Mouse (Mus musculus) embryonic stem cell, embryonic (primary cell): ENCODE data around the gene Shc2.

Experiments
- CTCF ChIA-PET, 4 experiments: fragments of 300-600 bp in 2 of 4; fragments of 350-600 bp in 2 of 4; sonication (Branson Sonifier 250); formaldehyde crosslinking; loops; one replicate each; lab custom pipeline; 2022; ENCODE audit warnings: inconsistent platforms in 2 of 4; lab: Charles Lee
- POLR2A ChIA-PET, 4 experiments: fragments of 300-600 bp in 2 of 4; fragments of 350-600 bp in 2 of 4; sonication (Branson Sonifier 250); formaldehyde crosslinking; loops; one replicate each; lab custom pipeline; 2022; ENCODE audit warnings: antibody characterized with exemption in 4 of 4, inconsistent platforms in 1 of 4; lab: Charles Lee

Gene Shc2

DNA sequence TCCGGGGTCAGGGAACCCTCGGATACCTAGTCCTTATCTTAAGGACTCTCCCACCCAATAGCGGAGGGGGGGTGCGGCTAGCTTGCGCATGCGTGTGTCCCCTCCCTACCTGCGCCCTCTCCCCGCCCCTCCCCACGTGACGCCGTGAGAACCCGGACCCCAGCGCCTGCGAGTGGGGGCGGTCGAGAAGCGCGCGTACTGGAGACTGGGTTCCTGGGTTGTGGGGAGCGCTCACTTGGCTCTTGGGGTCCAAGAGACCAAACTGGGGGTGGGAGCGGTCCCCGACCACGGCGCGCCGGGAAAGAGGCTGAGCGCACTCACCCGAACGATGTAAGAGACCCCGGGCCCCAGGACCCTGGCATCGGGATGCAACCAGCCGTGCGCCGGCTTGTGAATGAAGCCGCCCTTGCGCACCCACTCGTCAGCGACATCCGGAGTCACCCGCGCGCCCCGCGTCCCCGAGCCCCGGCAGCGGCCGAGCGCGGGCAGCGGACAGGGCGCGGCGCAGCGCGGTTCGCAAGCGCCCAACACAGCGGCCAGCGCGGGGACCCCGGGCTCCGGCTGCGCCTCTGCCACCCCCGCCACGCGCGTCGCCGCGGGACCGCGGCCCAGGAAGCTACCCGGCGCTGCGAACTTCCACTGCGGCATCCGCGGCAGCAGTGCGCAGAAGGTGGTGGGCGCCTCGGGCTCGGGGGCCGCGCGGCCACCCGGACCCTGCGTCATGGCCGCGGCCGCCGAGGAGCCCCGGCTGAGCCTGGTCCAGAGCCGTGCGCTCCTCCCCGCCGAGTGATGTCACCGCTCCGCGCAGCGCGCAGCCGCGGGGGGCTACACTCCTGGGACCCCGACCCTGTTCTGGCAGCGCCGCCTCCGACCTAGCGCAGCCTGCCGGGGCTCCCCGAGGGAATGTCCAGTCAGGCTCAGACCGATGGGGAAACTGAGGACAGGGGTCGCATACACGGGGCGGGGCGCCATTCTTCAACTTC, at the start of gene Shc2:
Shc2 (minus strand) TSS at position 791 of the 983 bp plus-strand sequence.
- ChIA-PET CTCF (interaction anchor here in 2 of 4 experiments (0.5 to 1.7 kb wide), 9 partner anchors 21 to 75 kb away, joined by 3 to 7 read pairs (median 3); partner anchors contain the start of genes C2cd4c (in 1 of the 2) and Madcam1 (in 1 of the 2)), POLR2A (interaction anchor here (0.6 to 3.6 kb wide), 21 partner anchors 9 to 437 kb away, joined by 3 to 17 read pairs (median 3); partner anchors contain the start of genes C2cd4c (in 2 of the 4), Madcam1 (in 2 of the 4), Cdc34 (in 1 of the 4) and Odf3l2 (in 1 of the 4))

DNA sequence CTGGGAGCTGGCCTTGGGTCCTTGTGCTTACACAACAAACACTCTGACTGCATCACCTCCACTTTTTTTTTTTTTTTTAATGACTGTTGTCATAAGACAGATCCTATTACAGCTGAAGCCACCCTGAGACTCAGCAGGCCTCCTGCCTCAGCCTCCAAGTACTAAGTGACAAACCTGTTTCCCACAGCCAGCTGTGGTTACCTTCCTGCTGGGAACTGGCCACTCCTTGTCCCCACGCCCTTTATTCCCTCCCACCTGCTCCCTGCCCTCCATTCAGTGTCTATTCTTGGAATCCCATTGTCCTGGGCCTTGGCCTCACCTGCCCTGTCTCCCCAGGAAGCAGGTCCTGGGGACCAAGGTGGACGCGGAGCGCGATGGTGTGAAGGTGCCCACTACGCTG, 49.8 kb upstream of the Shc2 start:
- POLR2A ChIA-PET, result interaction anchor here (0.5 to 19.9 kb wide), 26 partner anchors 10 to 254 kb away, joined by 3 to 367 read pairs (median 4); partner anchors contain the start of genes Bsg (in 4 of the 4), Madcam1 (in 2 of the 4), Tpgs1 (in 2 of the 4) and Polrmt (in 1 of the 4)
- CTCF ChIA-PET, result interaction anchor here in 3 of 4 experiments (0.6 to 2.0 kb wide), 13 partner anchors 8 to 1220 kb away, joined by 3 to 12 read pairs (median 4); partner anchors contain the start of genes Madcam1 (in 1 of the 3) and Med16 (in 1 of the 3)

DNA sequence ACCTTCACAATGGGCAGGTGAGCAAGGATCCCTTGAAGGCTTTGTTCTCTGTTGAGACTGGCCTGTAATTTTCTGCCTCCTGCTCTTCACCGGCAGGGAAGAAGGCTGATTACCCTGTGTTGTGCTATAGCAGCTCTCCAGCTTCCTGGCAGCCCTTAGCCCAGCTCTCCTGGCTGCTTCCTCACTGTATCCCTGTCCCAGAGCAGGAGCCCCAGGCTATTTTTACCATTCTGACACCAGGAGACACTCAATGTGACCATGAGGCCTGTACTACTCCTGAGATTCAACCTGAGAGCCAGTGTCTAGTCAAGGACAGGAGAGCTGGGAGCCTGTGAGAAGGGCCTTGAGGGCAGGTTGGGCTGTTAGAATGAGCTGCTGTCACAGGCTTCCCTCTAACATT, 49.0 kb upstream of the Shc2 start:
- CTCF ChIA-PET, result interaction anchor here in 3 of 4 experiments (0.6 to 2.0 kb wide), 12 partner anchors 9 to 1219 kb away, joined by 3 to 12 read pairs (median 4); partner anchors contain the start of gene Madcam1 (in 1 of the 3)
- POLR2A ChIA-PET, result interaction anchor here in 3 of 4 experiments (0.6 to 19.9 kb wide), 19 partner anchors 9 to 94 kb away, joined by 3 to 367 read pairs (median 7); partner anchors contain the start of genes Bsg (in 3 of the 3), Madcam1 (in 2 of the 3), Tpgs1 (in 2 of the 3) and Polrmt (in 1 of the 3)

DNA sequence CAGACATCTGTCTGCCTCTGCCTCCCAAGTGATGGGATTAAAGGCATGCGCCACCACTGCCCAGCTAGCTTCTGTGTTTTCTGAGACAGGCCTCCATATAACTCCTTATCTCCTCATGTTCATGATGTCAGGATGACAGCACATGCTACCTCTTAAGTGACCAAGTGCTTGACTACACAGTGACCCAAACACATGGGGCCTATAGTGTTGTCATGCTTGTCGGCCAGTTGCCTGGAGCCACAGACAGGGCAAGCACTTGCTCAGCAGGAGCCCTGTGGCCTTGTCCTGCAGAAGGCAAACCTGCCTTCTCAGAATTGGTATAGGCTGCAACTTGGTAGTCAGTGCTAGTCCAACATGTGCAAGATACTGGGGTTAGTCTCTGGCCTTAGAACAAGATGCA, 48.5 kb upstream of the Shc2 start:
- ChIA-PET POLR2A (interaction anchor here in 3 of 4 experiments (0.8 to 19.9 kb wide), 18 partner anchors 9 to 94 kb away, joined by 3 to 367 read pairs (median 6); partner anchors contain the start of genes Bsg (in 2 of the 3), Madcam1 (in 2 of the 3), Tpgs1 (in 2 of the 3) and Polrmt (in 1 of the 3)), CTCF (interaction anchor here in 2 of 4 experiments (1.2 to 2.0 kb wide), 7 partner anchors 9 to 126 kb away, joined by 3 to 12 read pairs (median 4); partner anchors contain the start of gene Madcam1 (in 1 of the 2))

DNA sequence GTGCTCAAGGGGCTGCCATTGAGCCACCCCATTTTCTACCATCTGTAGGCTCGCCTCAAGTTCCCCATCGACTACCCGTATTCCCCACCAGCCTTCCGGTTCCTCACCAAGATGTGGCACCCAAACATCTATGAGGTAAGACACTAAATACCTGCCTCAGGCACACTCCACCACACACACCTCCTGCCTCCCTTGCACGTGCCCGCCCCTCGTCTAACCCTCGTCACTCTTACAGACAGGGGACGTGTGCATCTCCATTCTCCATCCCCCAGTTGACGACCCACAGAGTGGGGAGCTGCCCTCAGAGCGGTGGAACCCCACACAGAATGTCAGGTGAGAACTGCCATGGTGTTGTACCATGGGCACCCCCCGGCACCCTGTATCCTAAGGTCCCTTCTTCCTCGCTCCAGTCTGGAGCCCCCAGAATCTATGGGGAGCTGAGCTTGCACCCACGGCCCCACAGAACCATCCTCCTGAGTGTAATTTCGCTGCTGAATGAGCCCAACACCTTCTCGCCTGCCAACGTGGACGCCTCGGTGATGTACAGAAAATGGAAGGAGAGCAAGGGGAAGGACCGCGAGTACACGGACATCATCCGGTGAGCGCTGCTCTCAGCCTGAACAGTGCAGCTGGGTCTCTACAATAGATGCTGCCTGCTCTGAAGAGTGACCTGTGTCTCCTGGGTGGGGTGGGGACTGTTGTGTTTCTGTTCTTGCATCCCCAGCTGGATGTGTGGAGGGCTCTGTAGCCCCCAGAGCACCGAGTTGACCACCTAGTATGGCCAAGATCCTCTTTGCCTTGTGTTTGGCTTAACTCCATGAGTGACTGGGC, 47.3 kb upstream of the Shc2 start:
- CTCF ChIA-PET, result interaction anchor here in 3 of 4 experiments (0.6 to 4.6 kb wide), 6 partner anchors 12 to 95 kb away, joined by 3 to 57 read pairs (median 4); partner anchors contain the start of gene Madcam1 (in 1 of the 3)
- POLR2A ChIA-PET, result interaction anchor here in 3 of 4 experiments (0.6 to 19.9 kb wide), 19 partner anchors 7 to 83 kb away, joined by 3 to 367 read pairs (median 9); partner anchors contain the start of genes Tpgs1 (in 3 of the 3), Bsg (in 2 of the 3), Madcam1 (in 2 of the 3) and Polrmt (in 2 of the 3)

DNA sequence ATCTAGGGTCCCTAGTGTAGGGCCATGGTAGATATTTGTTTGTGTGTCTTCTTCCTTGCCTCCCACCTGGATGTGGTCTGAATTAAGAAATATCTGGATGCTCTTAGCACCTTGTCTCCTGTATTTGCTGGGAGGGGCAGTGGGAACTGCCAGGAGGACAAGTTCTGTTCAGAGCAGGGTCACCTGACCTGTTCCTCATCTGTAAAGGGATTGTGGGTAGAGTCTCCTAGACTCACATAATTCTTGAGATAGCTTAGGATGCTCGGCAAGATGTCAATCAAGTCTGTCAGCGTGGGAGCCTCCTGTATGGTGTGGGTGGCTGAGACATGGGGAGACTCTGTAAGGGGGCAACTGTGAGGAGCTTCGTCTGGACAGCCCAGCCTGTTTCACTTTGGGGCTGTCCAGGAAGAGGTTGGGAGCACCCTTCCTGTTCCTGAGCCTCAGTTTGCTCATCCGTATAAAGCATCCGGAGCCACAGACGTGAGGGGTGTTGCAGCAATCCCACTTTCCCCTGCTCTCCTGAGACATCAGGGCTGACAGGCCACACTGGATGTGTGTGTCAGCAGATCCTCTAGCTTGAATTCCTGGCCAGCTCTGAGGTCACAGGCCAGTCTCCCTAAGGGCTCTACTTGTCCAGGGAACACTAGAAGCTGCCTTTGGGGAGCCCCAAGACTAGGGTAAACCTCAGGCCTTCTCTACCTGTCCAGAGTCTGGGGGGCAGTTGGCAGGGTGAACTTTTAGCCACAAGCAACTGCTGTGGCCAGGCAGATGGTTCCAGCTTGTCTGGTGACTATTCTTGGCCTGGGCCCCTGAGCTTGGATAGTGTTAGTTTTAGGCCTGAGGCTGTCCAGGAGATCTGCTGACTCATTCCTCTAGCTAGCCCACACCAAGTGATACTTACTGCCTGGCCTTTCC, 46.3 kb upstream of the Shc2 start:
- POLR2A ChIA-PET, result interaction anchor here in 3 of 4 experiments (0.6 to 19.9 kb wide), 25 partner anchors 8 to 175 kb away, joined by 3 to 367 read pairs (median 4); partner anchors contain the start of genes Tpgs1 (in 3 of the 3), Bsg (in 2 of the 3), Madcam1 (in 2 of the 3) and Fgf22 (in 1 of the 3)
- CTCF ChIA-PET, result interaction anchor here (0.7 to 4.6 kb wide), 25 partner anchors 8 to 128 kb away, joined by 3 to 57 read pairs (median 5); partner anchors contain the start of genes Bsg (in 2 of the 4), Madcam1 (in 1 of the 4) and Tpgs1 (in 1 of the 4)

DNA sequence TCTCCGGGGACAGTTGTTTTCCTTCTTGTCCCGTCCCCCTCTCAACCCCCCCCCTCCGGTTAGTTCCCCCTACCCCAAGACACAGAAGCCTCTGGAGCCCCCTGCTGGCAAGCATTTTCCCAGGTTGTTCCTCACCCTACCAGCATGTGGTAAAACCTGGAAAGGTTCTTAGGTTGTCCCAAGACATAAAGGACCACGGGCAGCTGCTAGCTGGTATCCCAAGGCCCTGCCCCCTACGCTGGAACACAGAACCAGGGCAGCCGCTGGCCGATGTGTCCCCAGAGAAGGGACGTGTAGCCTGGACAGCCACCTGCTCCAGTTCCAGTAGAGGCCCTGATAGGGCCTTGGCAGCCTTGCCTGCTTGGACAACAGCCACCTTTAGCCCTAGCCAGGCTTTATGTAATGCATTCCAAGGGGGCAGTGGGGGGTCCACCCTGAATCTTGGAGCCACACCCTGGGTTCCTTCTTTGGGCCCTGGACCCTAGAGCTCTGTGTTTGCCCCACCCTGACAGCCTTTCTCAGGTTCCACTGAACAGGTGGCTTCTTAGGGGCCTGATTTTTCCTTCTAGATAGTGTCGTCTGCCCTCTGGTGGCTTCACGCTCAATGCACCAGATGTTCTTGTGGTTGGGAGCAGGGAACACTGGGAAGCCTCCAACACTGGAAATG, 45.3 kb upstream of the Shc2 start:
- POLR2A ChIA-PET, result interaction anchor here (0.5 to 19.9 kb wide), 31 partner anchors 8 to 574 kb away, joined by 3 to 367 read pairs (median 4); partner anchors contain the start of genes Tpgs1 (in 3 of the 4), Bsg (in 2 of the 4), Madcam1 (in 2 of the 4) and Fgf22 (in 1 of the 4)

DNA sequence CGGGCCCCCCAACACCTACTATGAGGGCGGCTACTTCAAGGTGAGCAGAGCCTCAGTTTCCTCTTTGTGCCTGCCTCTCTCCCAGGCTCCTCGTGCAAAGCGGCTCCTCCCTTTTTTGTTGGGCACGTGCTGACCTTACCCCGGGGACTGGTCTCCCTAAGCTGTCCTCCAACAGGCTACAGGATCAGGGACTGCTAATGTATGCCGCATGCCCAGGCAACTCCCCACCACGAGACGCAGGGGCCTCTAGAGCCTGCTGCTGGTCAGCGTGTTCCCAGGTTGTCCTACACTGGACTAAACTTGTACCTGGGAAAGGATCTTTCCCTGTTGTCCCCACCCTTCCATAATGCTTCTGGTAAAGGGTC, 44.8 kb upstream of the Shc2 start:
- POLR2A ChIA-PET, result interaction anchor here (0.5 to 19.9 kb wide), 35 partner anchors 8 to 1258 kb away, joined by 3 to 367 read pairs (median 5); partner anchors contain the start of genes Tpgs1 (in 3 of the 4), Bsg (in 2 of the 4), Madcam1 (in 2 of the 4) and Fgf22 (in 1 of the 4)
- CTCF ChIA-PET, result interaction anchor here in 3 of 4 experiments (0.5 to 4.6 kb wide), 35 partner anchors 9 to 1199 kb away, joined by 3 to 57 read pairs (median 5); partner anchors contain the start of genes Bsg (in 2 of the 3), Madcam1 (in 2 of the 3) and Tpgs1 (in 1 of the 3)

More for the DNA sequence above, 45.3 kb upstream of the Shc2 start:
- CTCF ChIA-PET, result interaction anchor here in 3 of 4 experiments (0.5 to 4.6 kb wide), 35 partner anchors 9 to 1198 kb away, joined by 3 to 57 read pairs (median 4); partner anchors contain the start of genes Bsg (in 2 of the 3), Madcam1 (in 2 of the 3) and Tpgs1 (in 1 of the 3)

DNA sequence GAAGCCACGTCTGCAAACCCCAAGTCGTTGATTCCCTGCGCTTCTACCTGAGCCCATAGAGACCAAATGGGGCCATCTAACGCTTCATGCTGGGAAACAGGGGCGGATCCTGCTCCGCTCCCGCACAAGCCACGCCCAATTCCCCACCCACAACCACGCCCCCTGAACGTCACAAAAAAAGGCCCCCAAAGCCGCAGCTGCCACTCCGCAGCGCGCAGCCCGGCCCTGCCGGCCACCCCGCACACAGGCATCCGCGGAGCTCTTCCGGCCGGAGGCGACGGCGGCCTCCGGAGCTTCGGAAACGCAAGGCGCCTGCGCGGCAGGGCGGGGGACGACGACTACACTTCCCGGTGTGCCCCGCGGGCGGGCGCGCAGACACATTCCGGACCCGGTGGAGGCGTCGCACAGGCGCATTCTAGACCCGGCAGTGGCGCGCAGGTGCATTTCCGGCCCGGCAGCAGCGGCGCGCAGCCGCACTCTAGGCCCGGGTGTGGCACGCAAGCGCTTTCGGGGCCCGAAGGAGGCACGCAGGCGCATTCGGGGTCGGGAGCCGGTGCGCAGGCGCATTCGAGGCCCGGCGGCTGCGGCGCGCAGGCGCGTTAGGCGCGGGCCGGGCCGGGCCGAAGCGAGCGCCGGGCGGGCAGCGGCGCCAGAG, 44.0 kb upstream of the Shc2 start, which contains the start of gene Cdc34:
Cdc34 (plus strand) TSS at position 605 of the 655 bp plus-strand sequence.
- ChIA-PET POLR2A (interaction anchor here (0.5 to 19.9 kb wide), 56 partner anchors 8 to 1257 kb away, joined by 3 to 367 read pairs (median 4); partner anchors contain the start of genes Bsg (in 3 of the 4), C2cd4c (in 3 of the 4), Tpgs1 (in 3 of the 4) and Madcam1 (in 2 of the 4)), CTCF (interaction anchor here in 3 of 4 experiments (0.6 to 4.6 kb wide), 17 partner anchors 9 to 1019 kb away, joined by 3 to 57 read pairs (median 5); partner anchors contain the start of genes Madcam1 (in 2 of the 3), Bsg (in 1 of the 3) and Tpgs1 (in 1 of the 3))

DNA sequence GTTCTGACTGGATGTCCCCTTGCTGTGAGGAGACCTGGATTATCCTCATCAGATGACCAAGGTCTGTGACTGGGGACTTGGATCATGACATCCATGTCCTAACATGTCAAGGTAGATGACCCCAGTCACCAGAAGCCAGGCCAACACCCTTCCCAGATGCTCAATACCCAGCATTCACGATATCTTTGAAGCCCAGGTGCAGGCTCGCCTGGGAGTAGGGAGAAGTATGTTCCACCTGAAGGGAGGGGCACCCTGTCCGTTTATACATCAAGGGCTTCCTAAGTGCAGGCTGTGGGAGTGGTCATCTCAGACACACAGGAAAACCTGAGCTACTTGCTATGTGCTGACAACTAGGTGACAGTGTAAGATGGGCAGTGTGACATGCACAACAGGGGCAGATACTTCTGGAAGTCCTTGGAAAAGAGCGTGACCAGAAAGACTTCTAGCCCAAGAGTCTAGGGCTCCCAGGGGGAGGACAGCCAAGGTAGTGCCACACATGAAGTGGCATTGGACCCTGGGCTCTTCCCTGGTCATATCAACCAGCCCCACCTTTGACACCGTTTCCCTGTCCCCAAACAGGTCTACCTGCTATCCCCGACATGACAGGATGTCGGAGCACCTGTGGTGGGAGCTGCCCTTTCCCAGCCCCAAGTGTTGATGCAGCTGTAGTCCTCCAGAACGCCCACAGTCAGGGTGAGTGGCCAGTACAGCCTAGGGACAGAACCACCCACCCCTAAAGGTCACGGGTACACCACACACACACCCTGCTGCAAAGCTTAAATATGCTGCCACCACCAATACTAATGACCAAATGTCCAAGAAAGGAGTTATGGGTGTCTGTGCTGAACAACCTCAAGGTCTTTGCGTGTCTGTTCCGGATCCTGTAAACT, 43.1 kb upstream of the Shc2 start:
- POLR2A ChIA-PET, result interaction anchor here (0.6 to 19.9 kb wide), 49 partner anchors 9 to 1256 kb away, joined by 3 to 367 read pairs (median 5); partner anchors contain the start of genes Bsg (in 3 of the 4), C2cd4c (in 3 of the 4), Tpgs1 (in 3 of the 4) and Madcam1 (in 2 of the 4)
- CTCF ChIA-PET, result interaction anchor here in 3 of 4 experiments (0.6 to 4.6 kb wide), 13 partner anchors 8 to 99 kb away, joined by 3 to 57 read pairs (median 5); partner anchors contain the start of genes Bsg (in 1 of the 3), Madcam1 (in 1 of the 3) and Tpgs1 (in 1 of the 3)

DNA sequence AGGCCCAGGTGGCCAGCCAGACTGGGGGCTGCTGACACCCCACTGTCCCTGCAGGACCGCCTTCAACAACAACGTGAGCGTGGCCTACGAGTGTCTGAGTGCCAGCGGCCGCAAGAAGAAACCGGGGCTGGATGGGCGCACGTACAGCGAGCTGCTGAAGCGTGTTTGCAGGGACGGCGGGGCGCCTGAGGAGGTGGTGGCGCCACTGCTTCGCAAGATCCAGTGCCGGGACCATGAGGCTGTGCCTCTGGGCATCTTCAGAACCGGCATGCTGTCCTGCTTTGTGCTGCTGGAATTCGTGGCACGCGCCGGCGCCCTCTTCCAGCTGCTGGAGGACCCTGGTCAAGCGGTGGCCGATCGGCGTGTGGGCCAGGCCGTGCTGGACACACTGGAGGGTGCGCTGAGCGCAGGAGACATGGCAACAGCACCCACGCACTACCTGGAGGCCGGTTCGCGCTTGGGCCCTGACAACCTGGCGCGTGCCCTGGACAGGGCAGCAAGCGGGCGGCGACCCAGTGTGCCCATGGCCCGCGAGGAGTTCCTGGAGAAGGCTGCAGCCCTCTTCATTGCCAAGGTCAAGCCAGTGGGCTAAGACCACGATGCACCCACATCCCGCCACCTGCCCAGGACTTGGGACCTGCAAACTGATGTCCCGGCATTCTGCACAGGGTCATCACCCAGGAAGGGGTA, 37.8 kb upstream of the Shc2 start:
- ChIA-PET POLR2A (interaction anchor here (0.6 to 18.2 kb wide), 16 partner anchors 8 to 1407 kb away, joined by 3 to 367 read pairs (median 5); partner anchors contain the start of genes Madcam1 (in 2 of the 4), Bsg (in 1 of the 4), C2cd4c (in 1 of the 4) and Cdc34 (in 1 of the 4)), CTCF (interaction anchor here in 2 of 4 experiments (0.6 to 1.7 kb wide), 4 partner anchors 14 to 116 kb away, joined by 3 to 7 read pairs (median 4); no protein-coding TSS in a partner anchor)
